Mouse (Mus musculus) liver, embryonic 15.5 days (tissue): ENCODE results near the gene Arhgef28. TPM values are rescaled to one million over a fixed set of nuclear protein-coding genes. Genes with fewer than 3 reads are reported as not detected.

Experiments used
- ATAC-seq: fragments of 200-750 bp; cut with Nextera tagmentation; 2 replicates; pipeline ENCODE4 v1.8.0; 2017; ENCODE audit warnings: moderate number of reproducible peaks, mild to moderate bottlenecking, moderate library complexity; ENCODE audit not compliant: insufficient read depth
- H3K27ac ChIP-seq: fragments of 300-500 bp; sonication (generic); replicated peaks from 2 replicates; pipeline ENCODE4 v1.5.1; 2015; ENCODE audit warnings: mild to moderate bottlenecking, inconsistent platforms
- H3K27me3 ChIP-seq: fragments of 300-500 bp; sonication (generic); 2 replicates; pipeline ENCODE4 v1.6.1; 2015; ENCODE audit warnings: mild to moderate bottlenecking, inconsistent platforms
- H3K36me3 ChIP-seq: fragments of 300-500 bp; sonication (generic); replicated peaks from 2 replicates; pipeline ENCODE4 v1.6.1; 2015; ENCODE audit warnings: moderate library complexity, mild to moderate bottlenecking, inconsistent platforms
- H3K4me1 ChIP-seq: fragments of 300-500 bp; sonication (generic); replicated peaks from 2 replicates; pipeline ENCODE4 v1.6.1; 2015; ENCODE audit warnings: inconsistent platforms
- H3K4me2 ChIP-seq: fragments of 300-500 bp; sonication (generic); 2 replicates; pipeline ENCODE4 v1.6.1; 2015; ENCODE audit warnings: moderate library complexity, mild to moderate bottlenecking, inconsistent platforms
- H3K4me3 ChIP-seq: fragments of 300-500 bp; sonication (generic); replicated peaks from 2 replicates; pipeline ENCODE4 v1.5.1; 2015; ENCODE audit warnings: mild to moderate bottlenecking, inconsistent platforms
- H3K9ac ChIP-seq: fragments of 300-500 bp; sonication (generic); 2 replicates; pipeline ENCODE4 v1.6.1; 2015; ENCODE audit warnings: moderate library complexity, mild to moderate bottlenecking, inconsistent platforms
- H3K9me3 ChIP-seq: fragments of 300-500 bp; sonication (generic); replicated peaks from 2 replicates; pipeline ENCODE4 v1.6.1; 2016; ENCODE audit warnings: inconsistent platforms
- WGBS: fragments of 180-500 bp; shearing (Covaris S2); methylation state at CpG from one replicate; pipeline ENCODE4 v1.1.7; 2015; ENCODE audit warnings: mixed read lengths; ENCODE audit not compliant: insufficient replicate concordance; 5-methylcytosine and 5-hydroxymethylcytosine counted together
- polyA plus RNA-seq: library from polyadenylated mRNA; unstranded; fragments of >200 nt; fragmentation: Nextera tagmentation; extraction: Ambion mirVana; gene quantifications from 2 replicates; pipeline ENCODE4 v1.2.1, GENCODE M21; 2015

Gene Arhgef28
- polyA plus RNA-seq, 1 experiment from 2014 or later = 0.60 TPM

GRCm38 (mm10) chr13:98183157-98183878, 22.9 kb downstream of the Arhgef28 start:
- Histone ChIP-seq H3K4me1 (peaks cover 17% of the 10 kb centered on the region), H3K4me2 (no peak overlapping the region), H3K27ac (no peak overlapping the region), H3K9me3 (no peaks in the 10 kb centered on the region), H3K4me3 (no peak overlapping the region), H3K36me3 (no peaks in the 10 kb centered on the region), H3K27me3 (no peaks in the 10 kb centered on the region), H3K9ac (no peak overlapping the region)
- no peak for ATAC-seq
- 74% methylated on average over 21 of the region's 21 CpGs for WGBS

DNA sequence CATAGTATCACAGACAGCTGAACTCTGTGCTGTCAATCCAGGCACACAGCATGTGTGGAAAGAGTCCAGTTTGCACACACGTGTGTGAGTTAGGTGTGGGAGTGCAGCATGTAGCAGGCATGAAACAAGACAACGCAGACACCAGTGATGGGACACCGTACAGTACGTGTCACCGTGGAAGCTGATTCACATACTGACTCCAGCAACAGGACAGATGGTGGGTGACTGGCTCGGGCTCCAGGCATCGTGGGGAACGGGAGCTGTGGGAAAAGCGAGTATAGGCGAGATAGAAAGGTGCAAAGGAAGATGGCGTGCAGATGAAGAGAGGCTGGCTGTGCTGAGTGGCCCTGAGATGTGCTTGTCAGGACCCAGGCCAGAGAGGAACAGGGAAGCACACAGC, 23.9 kb downstream of the Arhgef28 start:
- Histone ChIP-seq H3K27ac (no peak overlapping the region), H3K9me3 (no peaks in the 10 kb centered on the region), H3K4me3 (no peak overlapping the region), H3K4me1 (peaks cover 14% of the 10 kb centered on the region), H3K9ac (no peak overlapping the region), H3K27me3 (no peaks in the 10 kb centered on the region), H3K36me3 (no peaks in the 10 kb centered on the region), H3K4me2 (no peak overlapping the region)
- no peak for ATAC-seq
- 78% methylated on average over 11 of the region's 11 CpGs for WGBS

DNA sequence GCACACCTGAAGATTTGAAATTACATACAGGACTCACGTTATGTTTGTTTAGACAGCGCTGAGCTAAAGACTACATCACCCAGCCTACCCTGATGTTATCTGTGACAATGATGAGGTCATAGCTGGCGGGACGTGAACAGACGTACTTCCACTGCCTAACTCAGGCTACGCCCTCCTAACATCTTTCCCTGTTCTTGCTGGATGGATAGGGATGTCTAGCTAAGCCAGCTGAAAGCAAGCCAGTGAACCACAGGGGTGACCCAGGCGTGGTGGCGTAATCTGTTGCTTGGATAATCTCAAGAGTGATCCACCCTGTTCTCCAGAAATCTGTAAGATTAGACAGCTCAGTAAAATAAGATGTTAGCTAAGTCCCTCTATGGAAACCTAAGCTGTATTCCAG, 25.6 kb downstream of the Arhgef28 start:
- no peak for ATAC-seq
- H3K9me3 ChIP-seq = no peaks in the 10 kb centered on the region
- no peak overlapping the region for H3K27ac ChIP-seq
- no peak overlapping the region for H3K4me3 ChIP-seq
- H3K4me2 ChIP-seq = no peak overlapping the region
- no peak overlapping the region for H3K9ac ChIP-seq
- peaks cover 6% of the 10 kb centered on the region for H3K4me1 ChIP-seq
- H3K36me3 ChIP-seq = no peaks in the 10 kb centered on the region
- 67% methylated on average over 8 of the region's 8 CpGs for WGBS
- H3K27me3 ChIP-seq = no peaks in the 10 kb centered on the region

DNA sequence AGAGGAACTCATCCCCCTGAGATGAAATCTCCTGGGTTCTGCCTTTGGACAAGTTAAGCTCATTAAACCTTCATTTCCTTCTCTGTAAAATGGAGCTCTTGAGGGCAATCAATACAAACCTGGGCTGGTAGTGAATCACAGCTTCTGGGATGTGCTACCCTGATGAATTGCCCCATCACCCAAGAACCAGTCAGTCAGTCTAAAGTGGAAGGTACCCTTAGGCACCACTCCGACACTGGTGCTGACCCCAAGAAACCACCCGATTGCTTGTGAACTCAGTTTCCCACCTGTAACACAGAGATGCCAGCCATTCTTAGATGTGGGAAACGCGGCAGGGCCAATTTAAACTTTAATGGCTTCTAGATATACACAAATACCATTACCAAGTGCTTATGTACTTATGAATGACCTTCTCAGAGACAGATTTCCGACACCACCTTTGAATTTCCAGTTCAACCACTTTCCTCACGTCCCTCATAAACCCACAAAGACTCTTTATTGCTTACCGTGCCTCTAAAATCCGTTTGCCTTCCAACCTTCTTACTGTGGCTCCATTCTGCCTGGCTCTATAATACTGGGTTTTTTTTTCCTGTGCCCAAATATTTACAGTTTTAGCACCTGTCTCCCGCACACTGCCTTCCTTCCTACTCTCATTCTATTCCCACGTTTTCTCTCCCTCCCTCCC, 30.8 kb downstream of the Arhgef28 start:
- ATAC-seq = no peak
- Histone ChIP-seq H3K27ac (no peak overlapping the region), H3K36me3 (no peaks in the 10 kb centered on the region), H3K4me3 (no peak overlapping the region), H3K27me3 (no peaks in the 10 kb centered on the region; the same call in 1 of the 2 replicates), H3K9ac (no peak overlapping the region), H3K4me2 (no peak overlapping the region), H3K4me1 (no peaks in the 10 kb centered on the region), H3K9me3 (no peaks in the 10 kb centered on the region)
- WGBS = 59% methylated on average over 10 of the region's 10 CpGs

DNA sequence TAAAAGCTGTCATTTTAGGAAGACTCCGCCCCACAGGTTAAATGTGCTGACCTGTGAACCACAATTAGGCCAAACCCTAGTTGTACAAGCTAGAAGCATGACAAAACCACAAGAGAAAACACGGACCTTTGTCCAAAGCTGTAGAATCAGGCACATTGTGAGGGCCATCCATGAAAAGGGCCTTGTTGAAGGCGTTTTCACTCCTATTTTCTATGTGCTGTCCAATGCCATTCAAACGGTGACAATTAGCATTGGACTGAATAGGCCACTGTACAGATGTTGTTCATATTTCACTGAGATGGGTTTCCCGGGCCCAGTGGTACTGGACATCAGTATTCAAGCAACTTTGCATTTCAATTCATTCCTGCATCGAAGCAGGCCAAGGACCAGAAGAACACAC, 33.2 kb downstream of the Arhgef28 start:
- no peaks in the 10 kb centered on the region for H3K36me3 ChIP-seq
- H3K9me3 ChIP-seq = no peaks in the 10 kb centered on the region
- no peaks in the 10 kb centered on the region; the same call in 1 of the 2 replicates for H3K27me3 ChIP-seq
- H3K9ac ChIP-seq = no peak overlapping the region
- H3K4me2 ChIP-seq = no peak overlapping the region
- ATAC-seq = no peak
- H3K4me3 ChIP-seq = no peak overlapping the region
- no peak overlapping the region for H3K27ac ChIP-seq
- WGBS = 66% methylated on average over 6 of the region's 6 CpGs
- no peaks in the 10 kb centered on the region for H3K4me1 ChIP-seq

DNA sequence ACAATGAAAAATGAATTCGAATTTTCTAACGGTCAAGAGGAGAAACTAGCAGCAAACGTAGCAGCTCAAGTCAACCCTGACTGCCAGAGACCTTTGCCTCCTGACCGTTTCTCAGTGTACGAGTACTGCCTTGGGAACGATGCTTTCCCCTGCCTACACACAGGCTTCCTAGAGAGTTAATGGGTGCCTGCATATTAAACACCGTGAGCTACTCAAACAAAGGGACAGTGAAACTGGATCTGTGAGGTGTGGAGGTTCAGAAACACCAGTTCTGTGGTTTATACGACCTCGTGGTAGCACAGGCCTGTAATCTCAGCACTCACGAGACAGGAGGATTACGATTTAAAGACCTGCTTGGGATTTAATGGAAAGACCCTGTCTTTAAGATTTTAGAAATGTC, 33.9 kb downstream of the Arhgef28 start:
- no peaks in the 10 kb centered on the region; the same call in 1 of the 2 replicates for H3K27me3 ChIP-seq
- no peak overlapping the region for H3K27ac ChIP-seq
- H3K9ac ChIP-seq = no peak overlapping the region
- H3K9me3 ChIP-seq = no peaks in the 10 kb centered on the region
- H3K4me1 ChIP-seq = no peaks in the 10 kb centered on the region
- no peak overlapping the region for H3K4me2 ChIP-seq
- 70% methylated on average over 11 of the region's 11 CpGs for WGBS
- no peaks in the 10 kb centered on the region for H3K36me3 ChIP-seq
- ATAC-seq = no peak
- H3K4me3 ChIP-seq = no peak overlapping the region

GRCm38 (mm10) chr13:98171706-98172105, 34.5 kb downstream of the Arhgef28 start:
- no peak for ATAC-seq
- Histone ChIP-seq H3K9ac (no peak overlapping the region), H3K27ac (no peak overlapping the region), H3K4me2 (no peak overlapping the region), H3K4me1 (no peaks in the 10 kb centered on the region), H3K27me3 (no peaks in the 10 kb centered on the region; the same call in 1 of the 2 replicates), H3K4me3 (no peak overlapping the region), H3K36me3 (no peaks in the 10 kb centered on the region), H3K9me3 (no peaks in the 10 kb centered on the region)
- WGBS = 71% methylated on average over 4 of the region's 4 CpGs

DNA sequence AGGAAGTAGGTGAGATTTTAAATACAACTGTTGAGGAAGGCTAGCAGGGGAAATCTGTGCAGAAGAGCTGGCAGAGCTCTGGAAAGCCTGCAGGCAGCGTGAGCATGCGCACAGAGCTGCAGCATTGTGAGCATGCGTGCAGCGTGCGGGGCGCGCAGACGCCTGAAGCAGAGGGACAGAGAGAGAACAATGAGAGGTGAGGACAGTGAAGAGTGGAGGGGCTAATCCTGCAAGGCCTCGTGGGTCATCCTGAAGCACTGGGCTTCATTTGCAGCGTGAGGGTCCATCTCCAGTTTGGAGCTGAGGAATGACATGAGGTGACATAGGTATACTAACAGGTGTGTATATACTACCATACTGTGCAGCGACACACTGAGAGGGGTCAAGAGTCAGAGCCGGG, 35.0 kb downstream of the Arhgef28 start:
- no peak for ATAC-seq
- H3K9ac ChIP-seq = no peak overlapping the region
- H3K4me2 ChIP-seq = no peak overlapping the region
- H3K4me3 ChIP-seq = no peak overlapping the region
- no peak overlapping the region for H3K27ac ChIP-seq
- no peaks in the 10 kb centered on the region; the same call in 1 of the 2 replicates for H3K27me3 ChIP-seq
- WGBS = 75% methylated on average over 12 of the region's 12 CpGs
- H3K4me1 ChIP-seq = no peaks in the 10 kb centered on the region
- H3K9me3 ChIP-seq = no peaks in the 10 kb centered on the region
- H3K36me3 ChIP-seq = no peaks in the 10 kb centered on the region

- no peak for ATAC-seq
- H3K27ac ChIP-seq = no peak overlapping the region
- no peak overlapping the region for H3K9ac ChIP-seq
- 71% methylated on average over 6 of the region's 6 CpGs for WGBS
- H3K4me2 ChIP-seq = no peak overlapping the region
- H3K27me3 ChIP-seq = peaks cover 6% of the 10 kb centered on the region; the same call in 1 of the 2 replicates
- no peaks in the 10 kb centered on the region for H3K4me1 ChIP-seq
- H3K36me3 ChIP-seq = no peaks in the 10 kb centered on the region
- H3K9me3 ChIP-seq = no peaks in the 10 kb centered on the region
- no peak overlapping the region for H3K4me3 ChIP-seq
These were observed 41.4 kb downstream of the Arhgef28 start for GRCm38 (mm10) chr13:98164878-98165277.

GRCm38 (mm10) chr13:98161496-98161895, 44.7 kb downstream of the Arhgef28 start:
- 68% methylated on average over 8 of the region's 8 CpGs for WGBS
- no peaks in the 10 kb centered on the region for H3K4me1 ChIP-seq

GRCm38 (mm10) chr13:98156656-98157055, 49.6 kb downstream of the Arhgef28 start:
- H3K9ac ChIP-seq = no peak overlapping the region

More at GRCm38 (mm10) chr13:98161496-98161895, 44.7 kb downstream of the Arhgef28 start:
- no peak overlapping the region for H3K4me2 ChIP-seq
- H3K27ac ChIP-seq = no peak overlapping the region
- no peak overlapping the region for H3K4me3 ChIP-seq
- no peak for ATAC-seq
- H3K36me3 ChIP-seq = no peaks in the 10 kb centered on the region
- H3K9ac ChIP-seq = no peak overlapping the region
- H3K9me3 ChIP-seq = no peaks in the 10 kb centered on the region
- H3K27me3 ChIP-seq = peaks cover 9% of the 10 kb centered on the region; the same call in 1 of the 2 replicates

More at GRCm38 (mm10) chr13:98156656-98157055, 49.6 kb downstream of the Arhgef28 start:
- Histone ChIP-seq H3K4me1 (no peaks in the 10 kb centered on the region), H3K4me3 (no peak overlapping the region), H3K4me2 (no peak overlapping the region), H3K27ac (no peak overlapping the region), H3K27me3 (0 out of 2 replicates have a peak, but pooled peaks cover 3% of the 10 kb centered on the region), H3K36me3 (no peaks in the 10 kb centered on the region), H3K9me3 (no peaks in the 10 kb centered on the region)
- 70% methylated on average over 7 of the region's 7 CpGs for WGBS
- ATAC-seq = no peak
